Mouse (Mus musculus) forebrain, embryonic 10.5 days (tissue): ENCODE measurements around the gene Gm11037. TPM values are rescaled to one million over a fixed set of nuclear protein-coding genes. Genes with fewer than 3 reads are reported as not detected.
A peak's percentile ranks its signal among the peaks of the same experiment; 100 is the strongest.

Source experiments
- DNase-seq: peaks from one replicate; pipeline ENCODE4 v3.0.0-alpha.2; 2017; ENCODE audit warnings: low spot score; ENCODE audit errors: extremely low spot score
- H3K27ac ChIP-seq: fragments of 300-500 bp; sonication (generic); 2 replicates; pipeline ENCODE4 v1.5.1; 2016; ENCODE audit warnings: mild to moderate bottlenecking
- H3K27me3 ChIP-seq: fragments of 300-500 bp; sonication (generic); 2 replicates; pipeline ENCODE4 v1.6.1; 2016; ENCODE audit warnings: mild to moderate bottlenecking; ENCODE audit not compliant: poor library complexity, severe bottlenecking
- H3K36me3 ChIP-seq: fragments of 300-500 bp; sonication (generic); replicated peaks from 2 replicates; pipeline ENCODE4 v1.6.1; 2016; ENCODE audit warnings: mild to moderate bottlenecking, moderate library complexity
- H3K4me1 ChIP-seq: fragments of 300-500 bp; sonication (generic); 2 replicates; pipeline ENCODE4 v1.6.1; 2016
- H3K4me3 ChIP-seq: fragments of 300-500 bp; sonication (generic); 2 replicates; pipeline ENCODE4 v1.5.1; 2016; ENCODE audit warnings: mild to moderate bottlenecking, moderate library complexity
- H3K9me3 ChIP-seq: fragments of 300-500 bp; sonication (generic); 2 replicates; pipeline ENCODE4 v1.6.1; 2016; ENCODE audit warnings: mild to moderate bottlenecking, moderate library complexity
- WGBS: fragments of 180-500 bp; shearing (Covaris S2); methylation state at CpG from one replicate; pipeline ENCODE4 v1.1.7; 2016; 5-methylcytosine and 5-hydroxymethylcytosine counted together
- polyA plus RNA-seq: library from polyadenylated mRNA; unstranded; fragments of >200 nt; fragmentation: Nextera tagmentation; extraction: Ambion mirVana; gene quantifications from 2 replicates; pipeline ENCODE4 v1.2.1, GENCODE M21; 2016

Gm11037 gene
- polyA plus RNA-seq, 1 experiment from 2014 or later = not detected

GRCm38 (mm10) chr2:131134381-131134780 lies 1.1 kb downstream of the Gm11037 start:
- DNase-seq = no peak
- H3K4me1 ChIP-seq = peaks cover 36% of the 10 kb centered on the region
- H3K27ac ChIP-seq = peak overlapping the region; percentile 8; the same call in 1 of the 2 replicates
- peaks cover 20% of the 10 kb centered on the region; the same call in 1 of the 2 replicates for H3K36me3 ChIP-seq
- H3K9me3 ChIP-seq = no peaks in the 10 kb centered on the region
- WGBS = 55% methylated on average over 1 of the region's 1 CpGs
- H3K4me3 ChIP-seq = no peak overlapping the region
- no peaks in the 10 kb centered on the region for H3K27me3 ChIP-seq

GRCm38 (mm10) chr2:131134826-131135400 lies 1.6 kb downstream of the Gm11037 start:
- Histone ChIP-seq H3K9me3 (no peaks in the 10 kb centered on the region), H3K4me1 (peaks cover 33% of the 10 kb centered on the region), H3K4me3 (no peak overlapping the region), H3K36me3 (peaks cover 23% of the 10 kb centered on the region; the same call in 1 of the 2 replicates), H3K27ac (peak overlapping the region; percentile 66), H3K27me3 (no peaks in the 10 kb centered on the region)
- no peak for DNase-seq
- WGBS = 79% methylated on average over 8 of the region's 8 CpGs

GRCm38 (mm10) chr2:131135521-131136139 lies 2.3 kb downstream of the Gm11037 start:
- H3K36me3 ChIP-seq = peaks cover 23% of the 10 kb centered on the region; the same call in 1 of the 2 replicates
- H3K27ac ChIP-seq = peak overlapping the region; percentile 66
- DNase-seq = no peak
- H3K4me3 ChIP-seq = no peak overlapping the region
- no peaks in the 10 kb centered on the region for H3K27me3 ChIP-seq
- H3K4me1 ChIP-seq = peaks cover 39% of the 10 kb centered on the region
- no peaks in the 10 kb centered on the region for H3K9me3 ChIP-seq
- 73% methylated on average over 11 of the region's 11 CpGs for WGBS

- Histone ChIP-seq H3K9me3 (no peaks in the 10 kb centered on the region), H3K36me3 (peaks cover 31% of the 10 kb centered on the region), H3K27ac (no peak overlapping the region), H3K4me1 (peaks cover 57% of the 10 kb centered on the region), H3K27me3 (no peaks in the 10 kb centered on the region), H3K4me3 (no peak overlapping the region)
- no peak for DNase-seq
- WGBS = 88% methylated on average over 4 of the region's 4 CpGs
Measured at GRCm38 (mm10) chr2:131138296-131138695, 5.0 kb downstream of the Gm11037 start.

GRCm38 (mm10) chr2:131138760-131139159 lies 5.5 kb downstream of the Gm11037 start:
- Histone ChIP-seq H3K9me3 (no peaks in the 10 kb centered on the region), H3K27me3 (no peaks in the 10 kb centered on the region), H3K4me1 (peaks cover 58% of the 10 kb centered on the region), H3K4me3 (no peak overlapping the region), H3K36me3 (peaks cover 36% of the 10 kb centered on the region), H3K27ac (no peak overlapping the region)
- DNase-seq = no peak
- WGBS = 96% methylated on average over 7 of the region's 7 CpGs

- Histone ChIP-seq H3K36me3 (peaks cover 40% of the 10 kb centered on the region), H3K9me3 (no peaks in the 10 kb centered on the region), H3K4me3 (no peak overlapping the region), H3K4me1 (peaks cover 53% of the 10 kb centered on the region), H3K27me3 (no peaks in the 10 kb centered on the region), H3K27ac (no peak overlapping the region)
- 94% methylated on average over 5 of the region's 5 CpGs for WGBS
- DNase-seq = no peak
Measured at GRCm38 (mm10) chr2:131139287-131139686, 6.0 kb downstream of the Gm11037 start.

- Histone ChIP-seq H3K36me3 (peaks cover 47% of the 10 kb centered on the region), H3K27ac (0 out of 2 replicates have a peak overlapping the region, but pooled peaks have one; percentile 41), H3K4me3 (no peak overlapping the region), H3K4me1 (peaks cover 47% of the 10 kb centered on the region), H3K9me3 (no peaks in the 10 kb centered on the region), H3K27me3 (no peaks in the 10 kb centered on the region)
- DNase-seq = no peak
- WGBS = 78% methylated on average over 5 of the region's 5 CpGs
Measured at GRCm38 (mm10) chr2:131139886-131140532, 6.7 kb downstream of the Gm11037 start.

- H3K4me1 ChIP-seq = peaks cover 42% of the 10 kb centered on the region
- H3K36me3 ChIP-seq = peaks cover 52% of the 10 kb centered on the region
- 0 out of 2 replicates have a peak overlapping the region, but pooled peaks have one; percentile 41 for H3K27ac ChIP-seq
- H3K4me3 ChIP-seq = no peak overlapping the region
- 72% methylated on average over 5 of the region's 5 CpGs for WGBS
- no peaks in the 10 kb centered on the region for H3K9me3 ChIP-seq
- H3K27me3 ChIP-seq = no peaks in the 10 kb centered on the region
- DNase-seq = no peak
Measured at GRCm38 (mm10) chr2:131140533-131140905, 7.2 kb downstream of the Gm11037 start.

- Histone ChIP-seq H3K4me1 (peaks cover 35% of the 10 kb centered on the region), H3K27me3 (no peaks in the 10 kb centered on the region), H3K9me3 (no peaks in the 10 kb centered on the region), H3K36me3 (peaks cover 62% of the 10 kb centered on the region), H3K4me3 (no peak overlapping the region), H3K27ac (no peak overlapping the region)
- 92% methylated on average over 8 of the region's 8 CpGs for WGBS
- DNase-seq = no peak
Measured at GRCm38 (mm10) chr2:131141336-131141986, 8.2 kb downstream of the Gm11037 start.

GRCm38 (mm10) chr2:131142592-131142991 lies 9.3 kb downstream of the Gm11037 start:
- peaks cover 30% of the 10 kb centered on the region for H3K4me1 ChIP-seq
- DNase-seq = peak; percentile 74
- H3K27me3 ChIP-seq = no peaks in the 10 kb centered on the region
- H3K9me3 ChIP-seq = no peaks in the 10 kb centered on the region
- H3K27ac ChIP-seq = no peak overlapping the region
- peaks cover 70% of the 10 kb centered on the region for H3K36me3 ChIP-seq
- no peak overlapping the region; the same call in 1 of the 2 replicates for H3K4me3 ChIP-seq
- 38% methylated on average over 18 of the region's 18 CpGs for WGBS

GRCm38 (mm10) chr2:131143007-131143780 lies 9.9 kb downstream of the Gm11037 start:
- Histone ChIP-seq H3K27me3 (no peaks in the 10 kb centered on the region), H3K4me3 (no peak overlapping the region; the same call in 1 of the 2 replicates), H3K4me1 (peaks cover 26% of the 10 kb centered on the region), H3K27ac (no peak overlapping the region), H3K9me3 (no peaks in the 10 kb centered on the region), H3K36me3 (peaks cover 71% of the 10 kb centered on the region)
- WGBS = 68% methylated on average over 22 of the region's 22 CpGs
- no peak for DNase-seq

GRCm38 (mm10) chr2:131145121-131145520 lies 11.8 kb downstream of the Gm11037 start:
- H3K4me3 ChIP-seq = no peak overlapping the region
- no peak for DNase-seq
- peaks cover 78% of the 10 kb centered on the region for H3K36me3 ChIP-seq
- no peaks in the 10 kb centered on the region for H3K9me3 ChIP-seq
- H3K4me1 ChIP-seq = peaks cover 24% of the 10 kb centered on the region
- H3K27ac ChIP-seq = no peak overlapping the region
- 66% methylated on average over 13 of the region's 13 CpGs for WGBS
- H3K27me3 ChIP-seq = no peaks in the 10 kb centered on the region
